Mouse (Mus musculus): ENCODE measurements at regions not wholly inside any gene's neighbourhood (a gene's known extent, or its start where the extent isn't known, plus 50 kb on each side); places are given as distances from the start of the nearest gene placed in this dataset.

DNA sequence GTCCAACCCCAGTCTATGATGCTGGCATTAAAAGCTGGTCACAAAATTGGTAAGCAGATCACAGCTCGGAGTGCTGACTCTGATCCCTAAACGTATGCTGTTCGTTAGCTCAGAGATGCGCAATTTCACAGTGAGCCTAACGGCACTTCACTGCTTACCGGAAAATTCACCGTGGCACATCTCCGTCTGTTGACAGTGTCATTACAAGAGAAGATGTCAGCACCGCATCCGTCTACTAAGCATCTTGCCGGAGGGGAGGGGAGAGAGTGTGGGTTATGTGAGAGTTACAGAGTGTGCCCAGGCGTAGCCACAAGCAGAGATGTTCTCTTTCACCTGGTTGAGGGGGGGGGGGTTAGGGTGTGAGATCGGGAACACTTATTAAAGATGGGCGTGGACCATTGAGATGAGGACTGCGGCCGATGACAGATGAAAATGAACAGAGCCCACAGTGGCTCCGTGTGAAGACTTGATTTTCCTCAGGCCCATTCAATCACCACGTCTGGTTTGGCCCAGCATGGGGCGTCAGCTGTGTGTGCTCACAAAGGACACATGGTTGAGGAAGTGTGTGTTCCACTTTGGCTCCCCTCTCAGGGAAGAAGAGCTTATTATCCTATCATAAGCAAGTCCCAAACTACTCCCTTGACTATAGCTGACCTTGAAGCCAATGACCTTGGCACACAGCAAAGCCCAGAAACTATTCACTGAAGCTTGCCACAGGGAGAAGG is 103.4 kb upstream of the Kazn start:
- H3K9ac ChIP-seq (replicated peaks; ENCODE audit: low read length): no peak overlapping the region
- TF ChIP-seq CTCF (IDR thresholded peaks at IDR 0.05; ENCODE audit: low read depth): no peak
- H3K9me3 ChIP-seq (ENCODE audit: low read length): no peaks in the 10 kb centered on the region
- H3K36me3 ChIP-seq (ENCODE audit: insufficient read depth, low read length): no peaks in the 10 kb centered on the region
- no peak overlapping the region for H3K4me2 ChIP-seq (ENCODE audit: low read depth, low read length)
- DNase-seq (ENCODE audit: low spot score) (peak; percentile 58), ATAC-seq (peak; percentile 32; the same call in 1 of the 2 replicates)
- 33% methylated on average over 19 of the region's 19 CpGs for WGBS
- no peaks in the 10 kb centered on the region for H3K27me3 ChIP-seq (ENCODE audit: insufficient read depth, low read length)
- H3K27ac ChIP-seq: no peak overlapping the region
- H3K4me1 ChIP-seq (ENCODE audit: insufficient read depth, low read length): peaks cover 48% of the 10 kb centered on the region
- no peak overlapping the region for H3K4me3 ChIP-seq (ENCODE audit: low read length)

DNA sequence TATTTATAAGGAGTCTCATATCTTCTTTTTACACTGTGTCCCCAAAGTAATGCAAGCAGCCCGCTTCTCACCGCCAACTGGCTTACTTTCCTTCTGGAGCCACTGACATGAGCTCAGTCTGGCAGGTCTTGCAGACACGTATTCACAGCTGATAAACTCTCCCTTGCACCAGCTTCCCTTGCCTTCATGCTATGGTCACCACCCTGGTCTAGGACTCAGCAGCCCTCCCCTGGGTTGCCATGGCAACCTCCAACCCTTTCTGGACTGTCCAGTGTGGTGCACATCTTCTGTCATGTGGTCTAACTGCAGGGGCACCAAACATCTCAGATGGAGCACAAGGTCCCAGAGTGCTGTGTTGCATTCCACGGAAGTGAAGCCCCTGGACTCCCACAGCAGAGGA is 102.1 kb upstream of the Kazn start:
- peak; percentile 49 for DNase-seq (ENCODE audit: low spot score)

GRCm38 (mm10) chr4:142340057-142340456 is 100.9 kb upstream of the Kazn start:
- no peaks in the 10 kb centered on the region for H3K9me3 ChIP-seq (ENCODE audit: low read length)
- WGBS: 6% methylated on average over 3 of the region's 3 CpGs
- H3K9ac ChIP-seq (replicated peaks; ENCODE audit: low read length): no peak overlapping the region
- no peaks in the 10 kb centered on the region for H3K36me3 ChIP-seq (ENCODE audit: insufficient read depth, low read length)
- ATAC-seq (peak; percentile 81), DNase-seq (ENCODE audit: low spot score) (peak; percentile 84)
- H3K4me2 ChIP-seq (ENCODE audit: low read depth, low read length): no peak overlapping the region
- peaks cover 51% of the 10 kb centered on the region for H3K4me1 ChIP-seq (ENCODE audit: insufficient read depth, low read length)
- no peak overlapping the region for H3K4me3 ChIP-seq (ENCODE audit: low read length)
- H3K27ac ChIP-seq: no peak overlapping the region
- no peaks in the 10 kb centered on the region for H3K27me3 ChIP-seq (ENCODE audit: insufficient read depth, low read length)
- TF ChIP-seq CTCF (IDR thresholded peaks at IDR 0.05; ENCODE audit: low read depth): peak; percentile 49

More for the DNA sequence above, 102.1 kb upstream of the Kazn start:
- Histone ChIP-seq H3K4me1 (ENCODE audit: insufficient read depth, low read length) (peaks cover 51% of the 10 kb centered on the region), H3K4me3 (ENCODE audit: low read length) (no peak overlapping the region), H3K27me3 (ENCODE audit: insufficient read depth, low read length) (no peaks in the 10 kb centered on the region), H3K9ac (replicated peaks; ENCODE audit: low read length) (no peak overlapping the region), H3K36me3 (ENCODE audit: insufficient read depth, low read length) (no peaks in the 10 kb centered on the region), H3K9me3 (ENCODE audit: low read length) (no peaks in the 10 kb centered on the region), H3K4me2 (ENCODE audit: low read depth, low read length) (peak overlapping the region; percentile 16; the same call in 1 of the 2 replicates), H3K27ac (no peak overlapping the region)
- WGBS: 34% methylated on average over 4 of the region's 4 CpGs
- no peak for TF ChIP-seq CTCF (IDR thresholded peaks at IDR 0.05; ENCODE audit: low read depth)
- peak; percentile 33; the same call in 1 of the 2 replicates for ATAC-seq

DNA sequence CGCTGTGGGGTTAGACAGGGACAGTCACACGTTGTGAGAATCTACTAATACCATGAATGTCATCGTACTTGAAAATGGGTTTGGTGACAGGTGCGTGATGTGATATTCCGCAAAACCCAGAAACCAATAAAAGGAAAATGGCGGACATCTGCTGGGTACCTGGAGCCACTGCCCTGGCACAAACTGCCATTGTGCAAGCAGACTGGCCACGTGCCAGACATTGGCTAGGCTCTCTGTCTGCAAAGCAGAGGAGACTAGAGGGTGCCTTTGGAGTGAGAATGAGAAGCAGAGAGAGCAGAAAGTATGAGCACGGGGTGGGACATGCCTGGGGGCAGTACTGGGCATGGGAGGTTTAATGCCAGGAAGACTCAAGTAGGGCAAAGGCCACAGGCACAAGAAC is 98.5 kb upstream of the Kazn start:
- TF ChIP-seq CTCF (IDR thresholded peaks at IDR 0.05; ENCODE audit: low read depth): no peak
- ATAC-seq (no peak), DNase-seq (ENCODE audit: low spot score) (peak; percentile 73)
- Histone ChIP-seq H3K9me3 (ENCODE audit: low read length) (no peaks in the 10 kb centered on the region), H3K4me2 (ENCODE audit: low read depth, low read length) (no peak overlapping the region), H3K27ac (peak overlapping the region; percentile 41; the same call in 1 of the 2 replicates), H3K27me3 (ENCODE audit: insufficient read depth, low read length) (no peaks in the 10 kb centered on the region), H3K9ac (replicated peaks; ENCODE audit: low read length) (no peak overlapping the region), H3K4me3 (ENCODE audit: low read length) (no peak overlapping the region), H3K36me3 (ENCODE audit: insufficient read depth, low read length) (no peaks in the 10 kb centered on the region), H3K4me1 (ENCODE audit: insufficient read depth, low read length) (peaks cover 38% of the 10 kb centered on the region)
- 49% methylated on average over 8 of the region's 8 CpGs for WGBS

GRCm38 (mm10) chr4:142336943-142337342 is 97.7 kb upstream of the Kazn start:
- no peak for TF ChIP-seq CTCF (IDR thresholded peaks at IDR 0.05; ENCODE audit: low read depth)
- WGBS: 42% methylated on average over 2 of the region's 2 CpGs
- H3K36me3 ChIP-seq (ENCODE audit: insufficient read depth, low read length): no peaks in the 10 kb centered on the region

DNA sequence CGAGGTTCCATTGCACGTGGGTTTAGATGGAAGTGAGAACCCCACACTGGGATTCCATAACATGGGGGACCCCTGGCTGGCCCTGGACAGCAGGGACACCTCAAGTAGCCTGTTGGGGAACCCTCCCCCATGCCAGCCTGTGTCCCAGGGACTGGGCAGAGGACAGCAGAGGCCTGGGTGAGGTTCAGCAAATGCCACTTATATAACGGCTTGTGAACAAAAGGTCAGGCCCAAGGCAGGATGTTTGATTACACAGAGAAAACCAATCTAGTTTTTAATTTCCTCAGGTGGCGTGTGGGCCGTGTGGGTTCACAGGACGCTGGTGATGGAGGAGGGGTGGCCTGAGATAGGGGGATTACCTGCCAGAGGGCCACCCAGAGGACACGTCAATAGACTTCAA is 94.9 kb upstream of the Kazn start:
- no peak for TF ChIP-seq CTCF (IDR thresholded peaks at IDR 0.05; ENCODE audit: low read depth)

More at GRCm38 (mm10) chr4:142336943-142337342, 97.7 kb upstream of the Kazn start:
- Histone ChIP-seq H3K9me3 (ENCODE audit: low read length) (no peaks in the 10 kb centered on the region), H3K4me2 (ENCODE audit: low read depth, low read length) (no peak overlapping the region), H3K4me3 (ENCODE audit: low read length) (no peak overlapping the region), H3K27me3 (ENCODE audit: insufficient read depth, low read length) (no peaks in the 10 kb centered on the region), H3K27ac (peak overlapping the region; percentile 41; the same call in 1 of the 2 replicates), H3K4me1 (ENCODE audit: insufficient read depth, low read length) (peaks cover 32% of the 10 kb centered on the region), H3K9ac (replicated peaks; ENCODE audit: low read length) (no peak overlapping the region)
- ATAC-seq: peak; percentile 48; the same call in 1 of the 2 replicates
- DNase-seq (ENCODE audit: low spot score): peak; percentile 51

DNA sequence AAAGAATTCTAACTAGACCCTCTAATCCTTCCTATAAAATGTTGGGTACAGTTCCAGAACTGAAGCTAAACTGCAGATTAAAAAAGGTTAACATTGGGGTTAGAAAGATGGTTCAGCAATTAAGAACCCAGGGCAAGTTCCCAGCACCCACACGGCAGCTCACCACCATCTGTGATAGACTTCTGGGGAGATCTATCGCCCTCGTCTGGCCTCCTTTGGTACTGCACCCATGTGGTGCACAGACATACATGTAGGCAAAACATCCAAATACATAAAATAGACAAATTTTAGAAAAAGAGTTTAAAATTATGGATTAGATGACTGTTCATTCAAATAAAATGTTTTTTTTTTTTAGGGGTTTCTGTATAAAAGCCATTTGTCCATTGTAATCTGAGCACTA is 91.4 kb upstream of the Kazn start:
- no peaks in the 10 kb centered on the region for H3K4me1 ChIP-seq (ENCODE audit: insufficient read depth, low read length)
- peak; percentile 44 for TF ChIP-seq CTCF (IDR thresholded peaks at IDR 0.05; ENCODE audit: low read depth)
- no peaks in the 10 kb centered on the region for H3K27me3 ChIP-seq (ENCODE audit: insufficient read depth, low read length)
- DNase-seq (ENCODE audit: low spot score) (no peak), ATAC-seq (no peak)
- no peaks in the 10 kb centered on the region for H3K36me3 ChIP-seq (ENCODE audit: insufficient read depth, low read length)
- H3K9ac ChIP-seq (replicated peaks; ENCODE audit: low read length): no peak overlapping the region
- no peak overlapping the region for H3K4me3 ChIP-seq (ENCODE audit: low read length)
- no peak overlapping the region for H3K4me2 ChIP-seq (ENCODE audit: low read depth, low read length)
- H3K27ac ChIP-seq: no peak overlapping the region
- WGBS: 92% methylated on average over 3 of the region's 3 CpGs
- H3K9me3 ChIP-seq (ENCODE audit: low read length): no peaks in the 10 kb centered on the region

More for the DNA sequence above, 94.9 kb upstream of the Kazn start:
- no peak overlapping the region for H3K9ac ChIP-seq (replicated peaks; ENCODE audit: low read length)
- no peaks in the 10 kb centered on the region for H3K27me3 ChIP-seq (ENCODE audit: insufficient read depth, low read length)
- H3K36me3 ChIP-seq (ENCODE audit: insufficient read depth, low read length): no peaks in the 10 kb centered on the region
- no peak overlapping the region for H3K27ac ChIP-seq
- WGBS: 83% methylated on average over 7 of the region's 7 CpGs
- H3K4me2 ChIP-seq (ENCODE audit: low read depth, low read length): no peak overlapping the region
- no peak overlapping the region for H3K4me3 ChIP-seq (ENCODE audit: low read length)
- H3K9me3 ChIP-seq (ENCODE audit: low read length): no peaks in the 10 kb centered on the region
- peaks cover 12% of the 10 kb centered on the region for H3K4me1 ChIP-seq (ENCODE audit: insufficient read depth, low read length)
- no peak for DNase-seq (ENCODE audit: low spot score)
- no peak for ATAC-seq

Measured in hindbrain, postnatal 0 days (tissue).